Mouse (Mus musculus) testis, adult 2 months (tissue): ENCODE measurements around the gene Mrgprf. TPM values are rescaled to one million over a fixed set of nuclear protein-coding genes. Genes with fewer than 3 reads are reported as not detected.

Experiments used
- H3K27ac ChIP-seq: fragments of 200-500 bp; 2 replicates; pipeline ENCODE4 v1.5.1; 2012; ENCODE audit warnings: low read depth, low read length; ENCODE audit not compliant: control insufficient read depth, insufficient read depth
- H3K27me3 ChIP-seq: fragments of 200-500 bp; 2 replicates; pipeline ENCODE4 v1.6.1; 2012; ENCODE audit warnings: mild to moderate bottlenecking, low read length, moderate library complexity; ENCODE audit not compliant: control insufficient read depth, insufficient read depth
- H3K36me3 ChIP-seq: fragments of 200-500 bp; 2 replicates; pipeline ENCODE4 v1.6.1; 2012; ENCODE audit warnings: mild to moderate bottlenecking, low read length; ENCODE audit not compliant: control insufficient read depth, insufficient read depth
- H3K4me1 ChIP-seq: fragments of 200-500 bp; 2 replicates; pipeline ENCODE4 v1.6.1; 2012; ENCODE audit warnings: low read length; ENCODE audit not compliant: control insufficient read depth, insufficient read depth
- H3K4me3 ChIP-seq: fragments of 200-500 bp; 2 replicates; pipeline ENCODE4 v1.5.1; 2012; ENCODE audit warnings: low read depth, mild to moderate bottlenecking, low read length, moderate library complexity, mixed read lengths; ENCODE audit not compliant: control insufficient read depth
- CTCF ChIP-seq: fragments of 200-500 bp; IDR thresholded peaks from 2 replicates; pipeline ENCODE4 v1.5.1; 2012; ENCODE audit warnings: low read depth, mild to moderate bottlenecking, inconsistent platforms, low read length, moderate library complexity; ENCODE audit not compliant: control insufficient read depth, insufficient read depth, insufficient replicate concordance
- POLR2A ChIP-seq: fragments of 200-500 bp; IDR thresholded peaks from 2 replicates; pipeline ENCODE4 v1.6.1; 2012; ENCODE audit warnings: low read depth, mild to moderate bottlenecking, inconsistent platforms, low read length, moderate library complexity; ENCODE audit not compliant: control insufficient read depth
- polyA plus RNA-seq: library from polyadenylated mRNA; depleted of rRNA; stranded (reverse); fragments of >200 nt; gene quantifications from 2 replicates; pipeline ENCODE4 v1.2.3, GENCODE M21; 2012

Gene Mrgprf
- polyA plus RNA-seq, 1 experiment: 1.1 TPM

- Histone ChIP-seq H3K27ac (no peak overlapping the region), H3K27me3 (no peaks in the 10 kb centered on the region), H3K4me1 (no peaks in the 10 kb centered on the region; the same call in 1 of the 2 replicates), H3K36me3 (no peaks in the 10 kb centered on the region), H3K4me3 (no peak overlapping the region)
- no peak for TF ChIP-seq CTCF
- TF ChIP-seq POLR2A: no peak
These were observed 845 bp downstream of the Mrgprf start for GRCm38 (mm10) chr7:145301341-145302005.

GRCm38 (mm10) chr7:145302488-145303285 lies 2.1 kb downstream of the Mrgprf start:
- no peak for TF ChIP-seq POLR2A
- no peak for TF ChIP-seq CTCF
- H3K27ac ChIP-seq: no peak overlapping the region

GRCm38 (mm10) chr7:145304153-145304552 lies 3.5 kb downstream of the Mrgprf start:
- Histone ChIP-seq H3K27me3 (no peaks in the 10 kb centered on the region), H3K4me3 (no peak overlapping the region), H3K4me1 (peaks cover 11% of the 10 kb centered on the region), H3K27ac (no peak overlapping the region), H3K36me3 (no peaks in the 10 kb centered on the region)
- no peak for TF ChIP-seq POLR2A
- no peak for TF ChIP-seq CTCF

More at GRCm38 (mm10) chr7:145302488-145303285, 2.1 kb downstream of the Mrgprf start:
- no peaks in the 10 kb centered on the region for H3K27me3 ChIP-seq
- H3K4me1 ChIP-seq: no peaks in the 10 kb centered on the region; the same call in 1 of the 2 replicates
- H3K4me3 ChIP-seq: no peak overlapping the region
- no peaks in the 10 kb centered on the region for H3K36me3 ChIP-seq

- no peak overlapping the region for H3K27ac ChIP-seq
- H3K4me3 ChIP-seq: no peak overlapping the region; the same call in 1 of the 2 replicates
- no peaks in the 10 kb centered on the region for H3K36me3 ChIP-seq
- TF ChIP-seq CTCF: no peak
- no peak for TF ChIP-seq POLR2A
- H3K4me1 ChIP-seq: peaks cover 11% of the 10 kb centered on the region
- no peaks in the 10 kb centered on the region for H3K27me3 ChIP-seq
These were observed 7.0 kb downstream of the Mrgprf start for GRCm38 (mm10) chr7:145307636-145308035.

- Histone ChIP-seq H3K27me3 (no peaks in the 10 kb centered on the region), H3K4me3 (peak overlapping the region; percentile 40), H3K36me3 (no peaks in the 10 kb centered on the region), H3K27ac (no peak overlapping the region), H3K4me1 (peaks cover 11% of the 10 kb centered on the region)
- TF ChIP-seq CTCF: no peak
- TF ChIP-seq POLR2A: no peak
These were observed 7.5 kb downstream of the Mrgprf start for GRCm38 (mm10) chr7:145308061-145308675.

GRCm38 (mm10) chr7:145308866-145309265 lies 8.2 kb downstream of the Mrgprf start:
- H3K27ac ChIP-seq: no peak overlapping the region

GRCm38 (mm10) chr7:145309877-145310276 lies 9.2 kb downstream of the Mrgprf start:
- H3K4me3 ChIP-seq: no peak overlapping the region
- TF ChIP-seq CTCF: no peak
- TF ChIP-seq POLR2A: no peak

More at GRCm38 (mm10) chr7:145308866-145309265, 8.2 kb downstream of the Mrgprf start:
- Histone ChIP-seq H3K4me3 (no peak overlapping the region), H3K36me3 (no peaks in the 10 kb centered on the region), H3K27me3 (no peaks in the 10 kb centered on the region), H3K4me1 (peaks cover 11% of the 10 kb centered on the region)
- TF ChIP-seq POLR2A: no peak

More at GRCm38 (mm10) chr7:145309877-145310276, 9.2 kb downstream of the Mrgprf start:
- Histone ChIP-seq H3K27ac (no peak overlapping the region), H3K4me1 (peaks cover 11% of the 10 kb centered on the region), H3K36me3 (no peaks in the 10 kb centered on the region), H3K27me3 (no peaks in the 10 kb centered on the region)
